Mouse (Mus musculus) limb, embryonic 10.5 days (tissue): ENCODE measurements around the gene Lhx1. TPM values are rescaled to one million over a fixed set of nuclear protein-coding genes. Genes with fewer than 3 reads are reported as not detected.

ENCODE experiments used
- DNase-seq: peaks from one replicate; pipeline ENCODE4 v3.0.0-alpha.2; 2017; ENCODE audit warnings: low spot score
- H3K27ac ChIP-seq: fragments of 300-500 bp; sonication (generic); 2 replicates; pipeline ENCODE4 v1.5.1; 2016; ENCODE audit warnings: mild to moderate bottlenecking
- H3K27me3 ChIP-seq: fragments of 300-500 bp; sonication (generic); 2 replicates; pipeline ENCODE4 v1.6.1; 2016; ENCODE audit warnings: low read depth, mild to moderate bottlenecking; ENCODE audit not compliant: poor library complexity, severe bottlenecking
- H3K36me3 ChIP-seq: fragments of 300-500 bp; sonication (generic); 2 replicates; pipeline ENCODE4 v1.6.1; 2016; ENCODE audit warnings: mild to moderate bottlenecking, moderate library complexity
- H3K4me1 ChIP-seq: fragments of 300-500 bp; sonication (generic); 2 replicates; pipeline ENCODE4 v1.6.1; 2016
- H3K4me3 ChIP-seq: fragments of 300-500 bp; sonication (generic); 2 replicates; pipeline ENCODE4 v1.5.1; 2016; ENCODE audit warnings: mild to moderate bottlenecking, moderate library complexity
- H3K9me3 ChIP-seq: fragments of 300-500 bp; sonication (generic); replicated peaks from 2 replicates; pipeline ENCODE4 v1.6.1; 2016; ENCODE audit warnings: mild to moderate bottlenecking
- WGBS: fragments of 180-500 bp; shearing (Covaris S2); methylation state at CpG from one replicate; pipeline ENCODE4 v1.1.7; 2016; 5-methylcytosine and 5-hydroxymethylcytosine counted together
- polyA plus RNA-seq: library from polyadenylated mRNA; unstranded; fragments of >200 nt; fragmentation: Nextera tagmentation; extraction: Ambion mirVana; gene quantifications from 2 replicates; pipeline ENCODE4 v1.2.1, GENCODE M21; 2016

Lhx1 gene
- polyA plus RNA-seq, 1 experiment from 2014 or later: 0.31 TPM

DNA sequence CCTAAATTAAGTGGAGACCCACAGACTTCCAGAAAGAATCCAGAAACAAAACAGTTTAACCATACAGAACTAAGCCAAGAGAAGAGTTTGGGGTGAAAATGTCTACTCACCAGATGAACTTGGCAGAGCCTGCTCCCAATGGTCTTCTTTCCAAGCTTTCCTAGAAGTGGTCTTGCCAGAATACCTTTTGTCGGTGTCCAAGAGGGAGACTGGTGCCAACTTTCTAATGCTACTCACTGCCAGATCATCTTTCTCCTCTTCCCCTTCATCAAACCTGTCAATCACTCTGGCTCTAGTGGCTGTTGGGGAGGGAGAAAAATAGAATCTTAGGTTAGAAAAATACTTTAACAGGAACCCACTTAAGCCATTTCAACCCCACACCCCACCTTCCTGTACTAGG lies 13.3 kb downstream of the Lhx1 start:
- 94% methylated on average over 1 of the region's 1 CpGs for WGBS
- DNase-seq: no peak
- Histone ChIP-seq H3K4me1 (peaks cover 23% of the 10 kb centered on the region), H3K9me3 (no peaks in the 10 kb centered on the region), H3K27me3 (peaks cover 31% of the 10 kb centered on the region), H3K4me3 (peak overlapping the region; percentile 83), H3K36me3 (peaks cover 46% of the 10 kb centered on the region), H3K27ac (no peak overlapping the region)

DNA sequence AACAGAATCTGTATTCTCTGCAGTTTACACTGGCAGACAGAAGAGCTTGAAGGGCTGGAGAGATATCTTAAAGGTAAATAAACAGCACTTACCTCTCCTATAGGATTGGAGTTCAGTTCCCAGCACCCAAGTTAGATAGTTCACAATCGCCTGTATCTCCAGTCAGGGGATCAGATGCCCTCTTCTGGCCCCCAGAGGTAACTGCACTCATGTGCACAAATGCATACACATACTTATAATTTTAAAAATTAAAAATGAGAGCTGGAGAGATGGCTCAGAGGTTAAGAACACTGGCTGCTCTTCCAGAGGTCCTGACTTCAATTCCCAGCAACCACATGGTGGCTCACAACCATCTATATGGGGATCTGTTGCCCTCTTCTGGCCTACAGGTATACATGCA lies 21.0 kb downstream of the Lhx1 start:
- Histone ChIP-seq H3K36me3 (peaks cover 86% of the 10 kb centered on the region), H3K27me3 (no peaks in the 10 kb centered on the region), H3K4me3 (no peak overlapping the region), H3K4me1 (no peaks in the 10 kb centered on the region), H3K27ac (no peak overlapping the region), H3K9me3 (no peaks in the 10 kb centered on the region)
- 98% methylated on average over 1 of the region's 1 CpGs for WGBS
- no peak for DNase-seq

DNA sequence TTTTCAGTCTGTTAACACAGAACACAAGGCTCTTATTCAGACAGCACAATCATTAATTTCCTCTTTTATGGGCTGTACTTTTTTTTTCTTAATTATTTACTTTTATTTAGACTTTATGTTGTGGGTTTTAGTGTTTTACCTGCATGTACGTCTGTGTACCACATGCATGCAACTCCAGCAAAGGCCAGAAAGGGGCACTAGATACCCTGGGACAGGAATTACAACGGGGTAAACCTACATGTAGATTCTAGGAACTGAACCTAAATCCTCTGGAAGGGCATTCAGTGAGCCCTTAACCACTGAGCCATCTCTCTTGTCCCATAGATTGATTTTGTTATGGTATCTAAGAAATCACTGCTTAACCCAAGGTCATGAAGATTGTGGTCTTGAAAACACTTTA lies 27.4 kb downstream of the Lhx1 start:
- H3K4me3 ChIP-seq: no peak overlapping the region
- H3K27ac ChIP-seq: no peak overlapping the region
- 74% methylated on average over 2 of the region's 2 CpGs for WGBS
- no peaks in the 10 kb centered on the region for H3K27me3 ChIP-seq
- no peak for DNase-seq
- H3K4me1 ChIP-seq: no peaks in the 10 kb centered on the region
- no peaks in the 10 kb centered on the region for H3K9me3 ChIP-seq
- H3K36me3 ChIP-seq: peaks cover 46% of the 10 kb centered on the region

DNA sequence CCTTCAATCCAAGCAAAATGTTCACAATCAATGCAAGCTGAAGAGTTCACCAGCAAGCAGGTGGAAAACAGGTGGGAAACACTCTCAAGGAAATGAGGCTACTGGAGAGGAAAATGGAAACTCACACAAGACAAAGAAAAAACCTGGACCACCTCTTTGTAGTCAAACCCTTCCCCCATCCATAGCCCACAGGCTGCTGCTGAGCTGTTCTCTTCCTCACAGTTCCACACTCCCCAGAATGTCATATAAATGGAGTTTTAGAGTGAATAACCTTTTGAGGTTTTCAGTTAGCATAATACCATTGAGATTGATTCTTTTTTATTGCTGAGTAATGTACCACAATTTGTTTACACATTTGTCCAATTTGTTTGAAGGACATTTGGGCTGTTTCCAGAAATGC lies 28.4 kb downstream of the Lhx1 start:
- Histone ChIP-seq H3K27ac (no peak overlapping the region), H3K9me3 (no peaks in the 10 kb centered on the region), H3K27me3 (no peaks in the 10 kb centered on the region), H3K4me1 (no peaks in the 10 kb centered on the region), H3K36me3 (peaks cover 43% of the 10 kb centered on the region), H3K4me3 (no peak overlapping the region)
- DNase-seq: no peak

DNA sequence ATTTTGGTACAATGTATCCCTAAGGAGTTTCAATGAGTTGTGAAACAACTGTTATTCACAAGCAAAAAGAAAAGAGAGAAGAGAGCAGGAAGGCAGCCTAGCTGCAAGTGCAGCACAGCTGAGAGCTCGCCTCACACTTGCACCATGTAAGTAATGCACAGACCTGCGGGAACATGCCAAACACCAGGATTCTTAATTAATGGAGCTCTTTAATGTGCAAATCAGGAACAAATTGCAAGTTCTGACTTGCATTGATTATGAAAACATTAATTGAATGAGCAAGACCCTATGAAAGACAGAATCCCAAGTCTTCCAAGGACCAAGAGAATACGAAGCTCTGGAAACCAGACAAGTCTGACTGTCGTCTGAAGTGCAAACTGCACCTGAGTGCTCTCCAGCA lies 29.6 kb downstream of the Lhx1 start:
- Histone ChIP-seq H3K27ac (no peak overlapping the region), H3K36me3 (peaks cover 47% of the 10 kb centered on the region), H3K27me3 (no peaks in the 10 kb centered on the region), H3K9me3 (no peaks in the 10 kb centered on the region), H3K4me1 (peaks cover 9% of the 10 kb centered on the region), H3K4me3 (no peak overlapping the region)
- WGBS: 87% methylated on average over 4 of the region's 4 CpGs
- DNase-seq: no peak

DNA sequence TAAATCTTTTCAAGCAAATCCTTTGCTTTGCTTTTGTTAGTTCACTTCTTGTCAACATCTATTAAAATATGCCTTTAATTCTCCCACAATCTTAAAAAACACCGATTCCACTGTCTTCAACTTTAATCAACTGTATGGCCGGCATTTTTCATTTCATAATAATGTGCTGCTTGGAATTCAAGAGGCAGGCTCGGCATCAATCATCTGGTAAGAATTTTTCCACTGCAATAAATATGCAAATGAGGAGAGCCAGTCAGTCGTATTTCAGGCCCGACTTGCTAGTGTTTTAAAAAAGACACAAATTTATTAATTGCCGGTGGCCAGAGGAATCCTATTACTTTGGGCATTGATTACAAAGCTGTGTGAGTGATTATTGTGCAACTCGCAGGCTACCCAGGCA lies 43.7 kb downstream of the Lhx1 start:
- 89% methylated on average over 7 of the region's 7 CpGs for WGBS
- DNase-seq: no peak
- Histone ChIP-seq H3K27me3 (no peaks in the 10 kb centered on the region), H3K36me3 (no peaks in the 10 kb centered on the region), H3K4me1 (no peaks in the 10 kb centered on the region), H3K4me3 (no peak overlapping the region), H3K27ac (no peak overlapping the region), H3K9me3 (no peaks in the 10 kb centered on the region)

DNA sequence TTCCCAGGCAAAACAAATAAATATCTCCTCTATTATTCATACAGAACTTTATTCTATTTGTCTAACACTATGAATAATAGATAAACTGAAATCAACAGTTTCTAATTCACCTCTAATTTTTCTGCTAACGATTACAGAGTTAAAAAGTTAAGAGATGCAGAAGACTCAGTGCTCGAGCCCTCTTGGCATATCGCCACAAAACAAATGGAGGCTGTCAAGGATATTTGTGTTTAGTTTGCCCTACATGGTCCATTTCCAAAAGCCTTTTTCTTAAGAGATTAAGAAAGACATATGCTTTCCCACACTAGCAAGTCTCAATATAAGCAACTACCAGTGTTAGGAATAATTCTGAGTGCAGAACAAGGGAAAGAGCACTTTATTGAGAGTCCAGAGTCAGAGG lies 44.9 kb downstream of the Lhx1 start:
- no peaks in the 10 kb centered on the region for H3K27me3 ChIP-seq
- no peaks in the 10 kb centered on the region for H3K4me1 ChIP-seq
- no peak for DNase-seq
- H3K27ac ChIP-seq: no peak overlapping the region
- H3K36me3 ChIP-seq: no peaks in the 10 kb centered on the region
- WGBS: 90% methylated on average over 3 of the region's 3 CpGs
- H3K9me3 ChIP-seq: no peaks in the 10 kb centered on the region
- no peak overlapping the region for H3K4me3 ChIP-seq

DNA sequence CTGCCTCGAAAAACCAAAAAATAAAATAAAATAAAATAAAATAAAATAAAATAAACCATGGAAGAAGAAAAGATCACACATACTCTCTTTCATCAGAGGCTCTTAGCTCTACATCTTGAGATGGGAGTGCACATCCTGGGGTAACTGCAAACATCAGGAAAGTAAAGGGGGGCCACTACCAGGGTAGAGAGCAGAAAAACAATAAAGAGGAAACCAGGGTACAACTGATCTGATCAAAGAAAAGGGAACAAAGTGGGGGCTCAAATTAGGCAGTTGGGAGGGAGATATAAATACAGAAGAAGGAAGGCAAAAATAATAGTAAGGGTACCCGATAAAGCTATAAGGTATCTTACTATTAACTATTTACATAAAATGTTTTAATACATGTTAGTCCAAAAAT lies 48.7 kb downstream of the Lhx1 start:
- Histone ChIP-seq H3K27me3 (no peaks in the 10 kb centered on the region), H3K27ac (no peak overlapping the region), H3K9me3 (no peaks in the 10 kb centered on the region), H3K4me1 (no peaks in the 10 kb centered on the region), H3K36me3 (peaks cover 12% of the 10 kb centered on the region), H3K4me3 (no peak overlapping the region)
- 95% methylated on average over 2 of the region's 2 CpGs for WGBS
- no peak for DNase-seq

DNA sequence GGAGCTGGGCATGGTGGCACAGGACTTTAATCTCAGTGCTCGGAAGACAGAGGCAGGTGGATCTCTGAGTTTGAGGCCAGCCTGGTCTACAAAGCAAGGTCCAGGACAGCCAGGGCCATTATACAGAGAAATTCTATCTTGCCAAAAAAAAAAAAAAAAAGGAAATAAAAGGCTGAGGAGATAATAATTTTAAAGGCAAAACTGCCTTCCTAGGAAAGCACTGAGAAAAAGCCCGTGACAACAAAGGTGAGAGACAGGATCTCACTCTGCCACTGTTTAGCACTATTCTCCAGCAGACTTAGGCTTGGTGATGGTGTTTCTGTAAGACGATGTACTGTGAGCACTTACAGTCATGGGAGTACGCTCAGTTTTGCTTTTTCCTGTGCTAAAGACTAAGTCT lies 49.3 kb downstream of the Lhx1 start:
- Histone ChIP-seq H3K9me3 (no peaks in the 10 kb centered on the region), H3K36me3 (peaks cover 17% of the 10 kb centered on the region), H3K27me3 (no peaks in the 10 kb centered on the region), H3K4me1 (no peaks in the 10 kb centered on the region), H3K27ac (no peak overlapping the region), H3K4me3 (no peak overlapping the region)
- DNase-seq: no peak
- WGBS: 96% methylated on average over 4 of the region's 4 CpGs

DNA sequence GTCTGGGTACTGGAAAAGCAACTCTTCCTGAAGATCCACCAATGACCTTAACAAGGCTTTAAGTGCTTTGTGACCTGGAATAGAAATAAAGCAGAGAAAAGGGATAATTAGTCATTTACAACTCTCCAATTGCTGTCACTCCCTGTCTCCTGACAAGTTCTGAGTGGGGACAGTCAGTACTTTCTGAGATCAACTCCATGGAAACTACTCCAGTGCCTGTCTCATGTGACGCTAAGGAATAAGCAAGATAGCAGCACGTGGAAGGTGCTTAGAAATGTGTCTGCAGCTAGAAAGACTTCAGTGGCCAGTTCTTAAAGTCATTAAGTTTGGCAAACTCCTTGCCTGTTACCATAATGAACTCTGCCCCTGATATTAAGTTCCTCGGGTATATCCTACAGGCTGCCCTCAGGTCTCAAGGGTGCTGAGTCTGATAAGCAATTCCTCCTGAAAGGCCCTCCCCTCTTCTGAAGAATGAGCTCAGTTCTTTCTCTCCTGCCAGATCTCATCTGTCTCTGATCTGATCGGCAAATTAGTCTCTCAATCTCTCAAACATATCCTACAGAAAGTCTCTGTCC lies 52.2 kb downstream of the Lhx1 start:
- Histone ChIP-seq H3K9me3 (no peaks in the 10 kb centered on the region), H3K27ac (no peak overlapping the region), H3K4me1 (no peaks in the 10 kb centered on the region), H3K27me3 (no peaks in the 10 kb centered on the region), H3K36me3 (peaks cover 30% of the 10 kb centered on the region), H3K4me3 (no peak overlapping the region)
- no peak for DNase-seq
- WGBS: 85% methylated on average over 4 of the region's 4 CpGs

Other genes starting within 250 kb of the Lhx1 start
- gene Aatf, start 12.0 kb downstream of the Lhx1 start, polyA plus RNA-seq: 52.5 and 56.7 TPM in 2 replicates